Mouse (Mus musculus): Measurements from ENCODE around the gene Ddx56. TPM values are rescaled to one million over a fixed set of nuclear protein-coding genes. Genes with fewer than 3 reads are reported as not detected.

Ddx56 gene
- polyA plus RNA-seq, 1 experiment from 2014 or later: 116 TPM

Other genes with a start within 250 kb of the Ddx56 start
- 1.8 and 3.6 TPM in 2 replicates for gene Camk2b, start 201.4 kb downstream of the Ddx56 start, polyA plus RNA-seq (2016; fragmentation: Nextera tagmentation; extraction: Ambion mirVana)
- 0.41 and 0.54 TPM in 2 replicates for gene A730071L15Rik, start 67.7 kb downstream of the Ddx56 start, polyA plus RNA-seq (2016; fragmentation: Nextera tagmentation; extraction: Ambion mirVana)
- 45.1 and 49.0 TPM in 2 replicates for gene Nudcd3, start 67.4 kb downstream of the Ddx56 start, polyA plus RNA-seq (2016; fragmentation: Nextera tagmentation; extraction: Ambion mirVana)
- 0.04 TPM in 1 of 2 replicates, not detected in the other for gene Npc1l1, start 37.6 kb downstream of the Ddx56 start, polyA plus RNA-seq (2016; fragmentation: Nextera tagmentation; extraction: Ambion mirVana)
- 128 and 137 TPM in 2 replicates for gene Tmed4, start 7.1 kb upstream of the Ddx56 start, polyA plus RNA-seq (2016; fragmentation: Nextera tagmentation; extraction: Ambion mirVana)
- gene Ogdh, start 23.9 kb upstream of the Ddx56 start, polyA plus RNA-seq (2016; fragmentation: Nextera tagmentation; extraction: Ambion mirVana): 99.9 and 117 TPM in 2 replicates
- gene Zmiz2, start 121.3 kb upstream of the Ddx56 start, polyA plus RNA-seq (2016; fragmentation: Nextera tagmentation; extraction: Ambion mirVana): 15.6 and 19.0 TPM in 2 replicates
- 5,657 and 6,044 TPM in 2 replicates for gene Ppia, start 147.7 kb upstream of the Ddx56 start, polyA plus RNA-seq (2016; fragmentation: Nextera tagmentation; extraction: Ambion mirVana)
- gene H2afv, start 176.7 kb upstream of the Ddx56 start, polyA plus RNA-seq (2016; fragmentation: Nextera tagmentation; extraction: Ambion mirVana): 881 and 962 TPM in 2 replicates
- 9.6 and 15.6 TPM in 2 replicates for gene Purb, start 208.1 kb upstream of the Ddx56 start, polyA plus RNA-seq (2016; fragmentation: Nextera tagmentation; extraction: Ambion mirVana)

Data from hindbrain, embryonic 10.5 days (tissue).